Mouse (Mus musculus) right cerebral cortex, postnatal 14 days (tissue): ENCODE data around the gene Gm11549.
A peak's percentile ranks its signal among the peaks of the same experiment; 100 is the strongest.

Experiments used
- DNase-seq: peaks from one replicate; pipeline ENCODE4 v3.0.0; 2022

Gene Gm11549

DNA sequence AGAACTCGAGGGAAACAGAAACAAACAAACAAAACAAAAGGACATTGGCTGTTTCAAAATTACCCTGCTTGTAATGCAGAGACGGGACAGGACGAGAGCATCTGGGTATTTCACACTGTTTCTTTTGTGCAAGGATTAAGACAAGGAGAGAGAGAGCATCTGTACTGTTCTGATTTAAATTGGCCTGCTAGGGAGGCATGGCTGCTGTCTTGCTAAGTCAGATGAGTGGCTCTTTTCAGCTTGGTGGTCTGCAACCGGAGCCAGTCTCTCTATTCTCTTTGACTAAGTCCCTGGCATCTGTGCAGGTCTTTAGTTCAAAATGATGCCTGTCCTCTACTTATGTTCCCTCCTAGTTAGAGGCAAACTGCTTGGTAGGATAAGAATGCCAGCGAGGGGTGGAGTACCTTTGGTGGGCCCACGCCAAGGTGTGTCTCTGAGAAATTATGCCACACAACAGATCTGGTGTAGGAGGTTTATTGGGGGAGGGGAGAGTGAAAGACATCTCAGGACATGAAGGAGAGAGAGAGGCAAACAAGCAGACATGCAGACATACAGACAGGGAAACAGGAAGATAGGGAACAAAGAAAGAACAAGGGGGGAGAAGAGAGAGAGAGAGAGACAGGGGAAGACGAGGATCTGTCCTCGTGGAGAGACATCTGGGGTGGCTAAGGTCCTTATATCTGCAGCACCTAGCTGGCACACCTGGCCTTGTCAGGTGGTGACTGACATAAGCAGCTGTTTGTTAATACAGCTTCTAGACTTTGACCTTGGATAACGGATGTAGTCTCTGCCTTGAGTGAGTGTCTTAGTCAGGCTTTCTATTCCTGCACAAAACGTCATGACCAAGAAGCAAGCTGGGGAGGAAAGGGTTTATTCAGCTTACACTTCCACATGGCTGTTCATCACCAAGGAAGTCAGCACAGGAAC, 15.5 kb downstream of the Gm11549 start:
- no peak for DNase-seq

GRCm38 (mm10) chr3:36505306-36505705, 16.3 kb downstream of the Gm11549 start:
- no peak for DNase-seq

DNA sequence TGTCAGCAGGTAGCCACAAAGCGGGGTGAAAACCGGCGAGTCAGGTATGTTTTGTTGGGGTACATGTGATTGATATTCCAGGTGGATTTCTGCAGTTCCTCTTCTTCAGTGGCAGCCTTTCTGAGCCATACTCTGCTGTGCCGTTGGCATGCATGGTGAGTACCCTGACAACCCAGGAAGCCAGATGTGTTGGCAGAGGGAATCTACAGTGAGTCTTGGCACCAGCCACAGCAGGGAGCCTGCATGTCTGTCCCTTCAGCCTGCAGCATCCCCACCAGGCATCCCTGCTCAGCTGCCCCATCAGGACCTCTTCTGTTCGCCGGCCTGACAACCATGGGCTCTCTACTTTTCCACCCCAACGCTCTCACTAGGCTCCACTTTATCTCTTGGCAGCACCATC, 20.1 kb downstream of the Gm11549 start:
- DNase-seq = no peak

DNA sequence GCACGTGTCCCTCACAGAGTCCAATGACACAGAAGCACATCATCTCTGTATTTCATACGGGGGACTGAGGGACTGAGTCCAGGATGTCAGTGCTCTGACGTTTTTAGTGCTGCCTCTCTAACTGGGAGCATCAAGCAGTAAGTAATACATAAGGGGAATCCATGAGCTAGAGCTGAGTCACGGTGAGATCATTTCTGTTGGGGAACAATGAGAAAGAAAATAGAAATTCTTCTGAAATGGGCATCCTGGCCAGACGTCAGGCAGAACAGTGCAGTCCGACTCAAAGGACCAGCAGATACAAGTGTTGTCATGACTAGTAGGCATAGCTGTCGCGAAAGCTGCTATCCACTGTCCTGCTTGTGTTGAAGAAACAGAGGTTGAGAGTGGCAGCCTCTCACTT, 20.6 kb downstream of the Gm11549 start:
- DNase-seq = no peak

DNA sequence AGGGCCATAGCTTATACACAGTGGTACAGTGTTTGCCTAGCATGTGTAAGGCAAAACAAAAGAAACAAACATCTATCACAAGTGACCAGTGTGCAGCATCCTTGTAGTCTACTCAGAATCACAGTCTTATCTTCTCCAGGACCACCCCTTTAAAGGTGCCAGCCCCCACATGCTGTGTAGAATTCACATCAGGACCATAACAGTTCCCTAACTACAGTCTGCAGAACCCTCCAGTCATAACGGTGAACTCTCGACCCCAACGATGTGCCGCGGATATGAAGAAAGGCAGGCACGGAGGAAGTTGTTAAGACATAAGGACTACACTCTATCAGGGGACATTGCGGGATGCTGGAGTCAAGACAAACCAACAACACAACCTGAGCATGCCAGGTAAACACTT, 22.2 kb downstream of the Gm11549 start:
- no peak for DNase-seq

DNA sequence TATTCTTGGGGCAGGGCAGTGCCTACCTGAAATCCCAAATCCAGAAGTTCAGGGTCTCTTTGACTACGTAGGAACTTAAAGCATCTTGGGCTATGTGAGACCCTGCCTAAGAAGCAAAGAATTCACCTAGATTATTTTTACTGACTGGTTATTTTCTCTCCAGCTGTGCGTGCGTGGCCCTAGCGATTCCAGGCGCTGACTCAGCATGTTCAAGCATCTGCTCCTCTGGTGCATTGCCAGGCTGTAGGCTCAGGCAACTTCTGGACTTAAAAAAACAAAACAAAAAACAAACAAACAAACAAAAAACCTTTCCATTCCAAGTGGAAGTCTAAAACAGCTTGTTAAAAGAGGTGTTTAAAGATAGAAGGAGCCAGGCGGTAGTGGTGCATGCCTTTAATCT, 23.4 kb downstream of the Gm11549 start:
- DNase-seq = no peak

DNA sequence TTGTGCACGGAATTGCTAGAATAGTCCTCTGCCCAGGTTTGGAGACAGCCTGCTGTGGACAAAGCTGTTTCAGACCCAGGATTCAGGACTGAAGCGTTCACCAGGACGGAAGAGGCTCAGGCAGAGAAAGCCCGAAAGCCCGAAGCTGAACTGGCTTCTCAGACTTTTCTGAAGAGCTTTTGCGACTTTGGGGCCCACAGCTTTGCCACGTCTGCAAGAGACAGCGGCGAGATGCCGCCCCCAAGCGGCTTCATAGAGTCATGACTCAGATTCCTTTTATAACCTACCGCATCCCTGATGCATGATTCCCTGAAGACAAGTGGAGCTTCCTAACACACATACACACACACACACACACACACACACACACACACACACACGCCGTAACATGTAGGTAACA, 24.9 kb downstream of the Gm11549 start:
- peak; percentile 82 for DNase-seq

GRCm38 (mm10) chr3:36496273-36496672, 25.3 kb downstream of the Gm11549 start:
- DNase-seq = no peak

GRCm38 (mm10) chr3:36495436-36495835, 26.2 kb downstream of the Gm11549 start:
- peak; percentile 95 for DNase-seq

DNA sequence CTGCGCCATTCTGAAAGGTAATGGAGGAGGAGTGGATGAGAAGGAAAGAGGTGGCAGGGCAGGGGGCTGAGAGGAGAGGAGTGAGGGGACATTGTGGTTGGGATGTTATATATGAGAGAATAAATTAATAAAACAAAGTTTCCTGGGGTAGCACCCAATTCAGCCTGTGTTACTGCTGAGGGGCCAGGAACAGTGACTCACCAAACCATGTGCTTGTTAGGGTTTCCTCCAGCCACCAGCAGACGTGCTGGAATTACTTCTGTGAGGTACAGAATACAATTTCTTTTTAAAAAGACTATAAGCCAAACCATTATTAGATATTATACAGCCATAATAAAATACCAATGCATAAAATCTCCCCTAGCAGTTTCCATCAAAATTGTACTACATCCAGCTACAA, 27.0 kb downstream of the Gm11549 start:
- no peak for DNase-seq

- DNase-seq = no peak
Measured at GRCm38 (mm10) chr3:36493641-36494283, 27.9 kb downstream of the Gm11549 start.

DNA sequence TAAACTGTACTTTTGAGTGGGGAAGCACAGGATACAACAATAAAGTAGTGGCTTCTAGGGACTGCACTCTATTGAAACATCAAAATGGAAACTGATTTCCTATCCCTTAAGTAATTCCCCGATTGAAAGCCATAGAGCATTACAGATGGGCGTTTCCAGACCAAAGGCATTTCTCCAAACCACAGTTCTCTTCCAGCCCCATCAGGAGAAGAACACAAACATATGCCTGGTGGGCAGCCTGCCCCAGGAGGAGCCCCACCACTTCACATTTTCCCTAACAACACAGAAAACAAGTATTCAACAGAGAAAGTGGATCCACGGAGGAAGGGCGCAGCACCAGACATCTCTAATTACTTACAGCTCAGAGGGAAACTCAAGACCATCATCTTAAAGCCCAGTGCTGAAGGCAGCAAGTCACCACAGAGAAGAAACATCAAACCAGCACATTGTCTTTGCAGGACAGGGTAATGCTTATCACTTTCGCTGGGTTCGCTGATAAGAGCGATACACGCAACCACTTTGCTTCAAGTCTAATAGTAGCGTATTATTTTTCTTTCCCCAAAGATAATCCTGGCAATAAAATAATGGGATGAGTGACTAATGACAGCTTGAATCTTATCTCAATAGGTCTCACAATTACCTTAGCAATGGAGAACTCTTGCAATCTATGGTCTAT, 28.8 kb downstream of the Gm11549 start:
- no peak for DNase-seq

DNA sequence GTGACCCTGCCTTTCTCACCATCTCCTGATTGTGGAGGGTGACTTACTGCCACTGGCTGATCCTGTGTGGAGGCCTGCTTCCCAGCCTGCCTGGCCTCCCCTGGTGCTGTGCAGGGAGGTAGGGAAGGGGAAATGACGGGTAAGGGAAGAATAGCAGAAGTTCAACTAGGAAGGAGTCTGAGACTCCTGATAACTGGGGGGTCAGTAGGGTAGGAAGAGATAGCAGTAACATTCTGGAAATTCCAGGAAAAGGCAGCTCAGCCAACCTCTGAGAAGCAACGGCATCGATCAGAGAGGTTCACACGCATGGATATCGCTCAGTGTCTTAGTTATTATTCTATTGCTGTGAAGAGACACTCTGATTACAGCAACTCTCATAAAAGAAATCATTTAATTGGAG, 30.1 kb downstream of the Gm11549 start:
- DNase-seq = no peak

GRCm38 (mm10) chr3:36489590-36489910, 32.1 kb downstream of the Gm11549 start:
- no peak for DNase-seq

DNA sequence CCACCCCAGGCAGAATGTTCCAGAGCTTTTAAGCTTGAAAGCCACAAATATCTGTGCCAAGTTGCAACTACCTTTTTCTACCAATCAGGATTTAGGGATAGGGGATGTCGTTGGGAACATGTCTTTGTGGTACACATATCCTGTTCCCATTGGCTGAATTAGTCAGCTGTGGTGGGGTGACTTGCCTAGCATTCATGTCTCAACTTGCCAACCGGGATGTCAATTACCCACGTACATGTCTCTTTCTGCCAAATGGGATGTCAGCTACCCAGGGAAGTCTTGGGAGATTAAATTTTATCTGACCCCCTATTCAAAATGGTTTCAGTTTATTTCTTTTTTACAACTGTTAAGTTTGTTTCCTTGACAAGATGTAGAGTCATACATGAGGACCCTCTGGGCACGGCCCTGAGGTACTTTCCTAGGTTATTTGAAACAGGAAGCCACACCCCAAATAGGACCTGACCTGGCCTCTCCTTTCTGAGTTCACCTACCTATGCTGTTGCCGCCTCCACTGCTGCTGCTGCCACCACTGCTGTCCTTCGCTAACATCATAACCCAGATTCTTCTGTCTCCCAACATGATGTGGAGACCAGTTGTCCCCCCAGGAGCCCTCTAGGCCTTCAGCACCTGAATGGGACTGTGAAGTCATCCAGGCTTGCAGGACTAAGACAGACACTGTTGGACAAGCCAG, 32.6 kb downstream of the Gm11549 start:
- DNase-seq = no peak

DNA sequence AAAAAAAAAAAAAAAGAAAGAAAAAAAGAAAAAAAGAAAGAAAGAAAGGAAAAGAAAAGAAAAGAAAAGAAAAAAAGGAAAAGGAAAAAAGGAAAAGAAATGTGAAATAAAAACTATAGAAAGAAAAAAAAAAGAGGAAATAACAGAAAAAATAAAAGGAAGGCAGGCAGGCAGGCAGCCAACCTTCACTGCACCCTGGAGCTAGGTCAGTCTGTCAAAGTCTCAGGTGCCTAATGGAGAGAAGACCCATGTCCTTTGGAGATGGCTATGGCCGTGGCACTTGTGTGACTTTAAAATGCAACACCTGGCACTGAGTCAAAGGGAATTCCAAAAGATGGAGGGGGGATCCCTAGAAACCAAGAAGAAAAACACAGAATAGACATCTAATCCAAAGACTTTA, 33.2 kb downstream of the Gm11549 start:
- DNase-seq = no peak

GRCm38 (mm10) chr3:36486881-36487280, 34.7 kb downstream of the Gm11549 start:
- DNase-seq = no peak

DNA sequence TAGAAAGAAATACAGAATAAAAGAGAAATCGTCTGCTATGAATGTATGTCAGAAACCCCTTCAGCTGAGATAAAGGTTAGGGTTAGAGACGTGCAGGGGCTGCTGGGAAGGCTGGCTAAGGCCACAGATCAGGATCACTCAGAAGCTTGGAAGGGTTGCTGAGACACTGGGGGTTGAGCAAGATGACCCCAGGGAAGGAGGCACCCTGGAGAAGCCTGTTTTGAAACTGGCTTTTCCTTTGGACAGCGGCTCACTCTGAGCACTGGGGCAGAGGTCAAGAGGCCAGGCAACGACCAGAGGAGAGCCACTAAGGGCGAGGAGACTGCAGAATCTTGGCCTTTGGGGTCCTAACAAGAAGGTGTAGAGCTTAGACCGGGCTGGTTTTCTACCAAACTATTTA, 35.4 kb downstream of the Gm11549 start:
- no peak for DNase-seq

DNA sequence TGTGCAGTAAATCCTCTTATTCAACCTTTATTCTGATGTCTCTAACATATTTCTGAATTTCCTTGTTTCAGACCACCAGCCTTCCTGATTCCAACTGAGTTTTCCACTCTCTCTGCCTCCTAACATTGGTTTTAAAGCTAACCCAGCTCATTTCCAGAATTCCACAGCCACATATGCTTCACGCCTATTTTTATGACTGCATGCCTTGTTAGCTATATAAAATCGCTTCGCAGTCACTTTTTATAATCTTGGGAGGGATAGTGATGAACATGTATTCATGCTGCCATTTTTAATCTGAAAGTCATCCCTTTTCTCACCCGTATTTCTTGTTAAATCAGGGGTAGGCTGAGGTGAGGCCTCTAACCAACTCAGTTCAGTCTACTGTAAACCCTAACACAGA, 37.3 kb downstream of the Gm11549 start:
- DNase-seq = no peak

DNA sequence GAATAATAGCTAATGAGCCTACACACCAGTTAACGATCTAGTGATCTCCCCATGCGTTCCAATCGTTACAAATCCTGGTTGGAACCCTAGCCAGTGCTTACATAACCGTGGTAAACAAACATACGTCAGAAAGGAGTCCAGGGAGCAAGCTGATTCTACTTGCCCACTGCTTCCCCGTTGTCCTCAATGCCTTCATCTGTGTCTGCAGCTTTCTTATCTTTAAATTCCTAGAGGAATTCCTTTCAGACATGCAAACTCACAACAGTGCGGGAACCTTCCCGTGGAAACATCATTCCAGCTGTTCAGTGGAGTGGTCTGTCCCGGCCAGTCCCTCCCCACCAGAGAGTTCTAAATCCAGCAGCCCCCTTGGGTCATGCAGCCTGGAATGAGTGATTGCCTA, 38.7 kb downstream of the Gm11549 start:
- no peak for DNase-seq

DNA sequence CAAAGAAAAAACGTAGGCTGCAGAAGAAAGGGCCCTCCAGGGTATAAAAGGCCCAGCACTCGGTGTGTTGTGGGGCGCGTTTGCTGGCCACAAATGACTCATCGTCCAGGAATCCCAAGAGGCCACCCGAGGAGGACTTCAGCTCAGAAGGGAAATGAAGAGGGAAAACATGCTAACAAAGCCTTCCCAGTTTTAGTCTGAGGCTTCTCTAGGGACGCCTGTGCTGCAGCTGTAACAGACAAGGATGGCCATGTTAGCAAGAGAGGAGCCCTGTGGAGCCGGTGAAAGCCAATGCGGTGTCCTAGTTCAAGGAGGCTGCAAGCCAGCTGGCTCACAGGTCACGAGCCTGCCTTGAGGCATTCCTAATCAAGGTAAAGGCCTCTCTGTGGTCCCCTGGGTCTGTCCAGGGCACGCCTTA, 39.8 kb downstream of the Gm11549 start:
- peak; percentile 16 for DNase-seq

GRCm38 (mm10) chr3:36480486-36480885, 41.1 kb downstream of the Gm11549 start:
- no peak for DNase-seq

GRCm38 (mm10) chr3:36478776-36479175, 42.8 kb downstream of the Gm11549 start:
- no peak for DNase-seq
